Mouse (Mus musculus) MEL (cell line): ENCODE results near the gene BC034090.

ENCODE experiments used
- CHD2 ChIP-seq: IDR thresholded peaks from 2 replicates; pipeline ENCODE4 v1.6.1; 2011; ENCODE audit warnings: low read length, improper control_type of control experiment
- CTCF ChIP-seq, 3 experiments: IDR thresholded peaks in 2 of 3; conservative IDR thresholded peaks in 1 of 3; 2 replicates each; pipeline ENCODE4 v1.5.1; 2011 to 2012; ENCODE audit warnings: low read length in 3 of 3, low read depth in 2 of 3, mild to moderate bottlenecking in 2 of 3, improper control_type of control experiment in 1 of 3, inconsistent platforms in 1 of 3, mixed read lengths in 1 of 3, moderate library complexity in 1 of 3; ENCODE audit not compliant: control insufficient read depth in 1 of 3, insufficient read depth in 1 of 3, poor library complexity in 1 of 3, severe bottlenecking in 1 of 3
- HCFC1 ChIP-seq: IDR thresholded peaks from 2 replicates; pipeline ENCODE4 v1.6.1; 2012; ENCODE audit warnings: low read depth, mild to moderate bottlenecking, inconsistent platforms, low read length, improper control_type of control experiment, moderate library complexity
- KAT2A ChIP-seq: conservative IDR thresholded peaks from 2 replicates; pipeline ENCODE4 v1.6.1; 2012; ENCODE audit warnings: low read depth, low read length, improper control_type of control experiment, inconsistent platforms
- MYC ChIP-seq: IDR thresholded peaks from 2 replicates; pipeline ENCODE4 v1.6.1; 2011; ENCODE audit warnings: low read depth, mild to moderate bottlenecking, low read length, improper control_type of control experiment, moderate library complexity
- POLR2AphosphoS2 ChIP-seq: IDR thresholded peaks from 2 replicates; pipeline ENCODE4 v1.6.1; 2011; ENCODE audit warnings: low read length, improper control_type of control experiment

DNA sequence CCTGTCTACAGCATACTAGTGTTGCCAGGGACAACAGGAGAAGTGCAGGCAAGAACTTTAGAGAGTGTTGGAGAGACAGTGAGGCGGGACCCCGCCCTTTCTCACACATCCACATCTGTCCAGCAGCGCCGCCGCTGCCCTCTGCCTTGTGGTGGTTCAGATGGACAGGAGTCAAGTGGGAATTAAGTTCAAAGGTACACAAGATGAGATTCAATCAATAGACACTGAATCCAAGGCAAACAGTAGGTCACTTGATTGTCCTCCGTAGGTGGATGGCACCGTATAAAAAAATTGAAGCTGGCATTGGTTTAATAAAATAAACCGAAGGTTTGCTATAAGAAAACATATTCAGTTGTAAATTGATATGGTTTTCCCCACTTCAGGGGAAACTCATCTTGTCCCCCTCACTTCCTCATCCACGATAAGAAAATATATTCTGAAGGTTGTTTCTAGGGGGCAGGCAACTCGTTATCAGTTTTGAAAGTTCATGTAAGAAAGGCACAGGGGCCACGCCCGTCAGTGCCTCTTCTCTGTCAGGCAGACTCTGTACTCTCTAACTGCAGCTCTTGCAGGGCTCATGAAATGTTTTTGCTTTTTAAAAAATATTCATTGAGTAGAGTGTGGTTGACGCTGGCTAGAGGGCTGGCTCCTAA is 32.3 kb upstream of the BC034090 start:
- TF ChIP-seq POLR2AphosphoS2 (no peak), CTCF (IDR thresholded peaks at IDR 0.05 in 2 of 3, conservative IDR thresholded peaks at IDR 0.05 in 1 of 3; ENCODE audit: control insufficient read depth in 1 of 3, insufficient read depth in 1 of 3, low read depth in 2 of 3, low read length in 3 of 3, poor library complexity in 1 of 3, severe bottlenecking in 1 of 3) (0 out of 6 replicates have a peak, but pooled peaks of 1 of the 3 experiments have one; percentile 1), KAT2A (no peak), HCFC1 (no peak), CHD2 (no peak), MYC (no peak)
